Mouse (Mus musculus): Measurements from ENCODE around the gene Fut9. TPM values are rescaled to one million over a fixed set of nuclear protein-coding genes. Genes with fewer than 3 reads are reported as not detected.

The Fut9 gene
- 0.05 and 0.06 TPM in 2 replicates for polyA plus RNA-seq (2016; fragmentation: Nextera tagmentation; extraction: Ambion mirVana)

DNA sequence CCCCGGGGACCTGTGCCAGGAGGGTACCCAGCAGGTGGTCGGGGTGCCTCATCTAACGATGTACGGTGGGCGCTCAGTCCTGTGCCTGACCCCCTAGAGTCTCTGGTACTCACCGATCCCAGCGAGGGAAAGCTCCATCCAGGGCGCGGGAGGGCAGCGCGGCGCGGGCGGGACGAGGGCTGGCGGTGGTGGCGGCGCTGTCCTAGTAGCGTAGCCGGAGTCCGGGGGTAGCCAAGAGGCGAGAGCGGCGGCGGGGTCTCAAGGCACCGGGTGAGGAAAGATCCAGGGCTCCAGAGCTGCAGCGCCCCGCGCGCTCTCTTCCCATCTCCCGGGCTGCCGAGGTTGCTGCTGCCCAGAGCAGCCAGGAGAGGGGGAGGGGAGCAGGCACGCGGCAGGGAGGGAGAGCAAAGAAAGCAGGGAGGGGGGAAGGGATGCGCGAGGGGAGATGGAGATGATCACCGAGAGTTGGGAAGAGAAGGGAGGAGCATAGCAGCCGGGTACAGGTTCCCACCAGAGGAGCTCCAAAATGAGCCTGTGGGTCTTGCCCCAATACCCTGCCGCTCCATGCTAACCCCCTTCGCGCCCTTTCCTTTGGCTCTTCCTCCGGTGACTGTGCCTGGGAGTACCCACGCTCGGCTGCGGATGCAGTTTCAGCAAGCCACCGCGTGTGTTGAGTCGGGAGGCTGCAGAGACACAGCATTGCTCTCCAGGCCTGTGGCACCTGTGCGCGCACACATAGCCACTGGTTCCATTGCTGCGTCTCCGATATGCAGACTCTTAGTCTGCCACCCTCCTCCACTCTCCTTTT lies at the start of gene Fut9:
TSS of gene Fut9 (minus strand) at position 769 of the 808 bp plus-strand sequence.
- under 1% methylated on average over 43 of the region's 52 CpGs for WGBS
- Histone ChIP-seq H3K9me3 (no peaks in the 10 kb centered on the region), H3K27me3 (ENCODE audit: insufficient read depth, poor library complexity, severe bottlenecking) (peaks cover 11% of the 10 kb centered on the region), H3K4me3 (peak within 1 kb of the TSS; percentile 63), H3K36me3 (no peaks in the 10 kb centered on the region), H3K27ac (peak within 1 kb of the TSS; percentile 31; the same call in 1 of the 2 replicates), H3K4me1 (peaks cover 11% of the 10 kb centered on the region; the same call in 1 of the 2 replicates)
- DNase-seq (ENCODE audit: low spot score) = peak; percentile 75

DNA sequence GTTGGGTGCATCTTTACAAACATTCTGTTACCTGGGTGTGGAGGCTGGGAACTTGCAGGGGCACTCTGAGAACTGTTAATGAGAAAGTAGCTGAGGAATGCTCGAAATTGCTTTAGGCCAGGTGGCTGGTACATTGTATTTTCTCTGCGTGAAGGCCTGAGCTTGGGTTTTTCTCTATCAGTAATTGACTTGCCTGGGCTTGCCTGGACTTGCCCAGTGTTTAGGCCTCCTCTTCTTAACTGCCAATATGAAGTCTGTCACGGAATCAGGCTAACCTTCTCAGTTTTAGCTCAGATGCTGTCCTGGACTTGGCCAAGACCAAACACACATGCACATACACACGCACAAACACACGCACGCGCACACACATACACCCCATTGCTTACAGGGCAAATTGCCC lies 15.7 kb upstream of the Fut9 start:
- Histone ChIP-seq H3K36me3 (no peaks in the 10 kb centered on the region), H3K9me3 (no peaks in the 10 kb centered on the region), H3K27ac (no peak overlapping the region), H3K27me3 (ENCODE audit: insufficient read depth, poor library complexity, severe bottlenecking) (no peaks in the 10 kb centered on the region), H3K4me1 (no peaks in the 10 kb centered on the region), H3K4me3 (no peak overlapping the region)
- WGBS = 83% methylated on average over 7 of the region's 7 CpGs
- no peak for DNase-seq (ENCODE audit: low spot score)

DNA sequence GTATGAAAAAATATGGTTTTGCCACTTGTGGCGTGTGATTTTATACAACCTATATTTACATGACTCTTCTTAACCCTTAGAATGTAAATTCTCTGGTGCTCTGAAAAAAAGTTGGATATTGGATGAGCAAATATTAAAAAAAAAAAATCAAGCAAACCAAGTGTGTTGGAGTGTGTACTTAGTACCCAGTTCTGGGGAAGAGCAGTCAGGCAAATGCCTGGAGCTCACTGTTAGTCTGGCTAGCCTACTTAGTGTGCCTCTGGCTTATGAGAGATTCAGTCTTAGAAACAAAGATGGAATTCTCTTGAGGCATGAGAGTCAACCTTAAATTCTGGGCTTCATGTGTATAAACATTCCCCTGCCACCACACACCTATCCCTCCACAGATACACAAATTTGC lies 13.3 kb upstream of the Fut9 start:
- H3K9me3 ChIP-seq = no peaks in the 10 kb centered on the region
- no peaks in the 10 kb centered on the region for H3K4me1 ChIP-seq
- no peaks in the 10 kb centered on the region for H3K27me3 ChIP-seq (ENCODE audit: insufficient read depth, poor library complexity, severe bottlenecking)
- DNase-seq (ENCODE audit: low spot score) = no peak
- no peak overlapping the region for H3K27ac ChIP-seq
- 85% methylated on average over 1 of the region's 1 CpGs for WGBS
- H3K36me3 ChIP-seq = no peaks in the 10 kb centered on the region
- H3K4me3 ChIP-seq = no peak overlapping the region

DNA sequence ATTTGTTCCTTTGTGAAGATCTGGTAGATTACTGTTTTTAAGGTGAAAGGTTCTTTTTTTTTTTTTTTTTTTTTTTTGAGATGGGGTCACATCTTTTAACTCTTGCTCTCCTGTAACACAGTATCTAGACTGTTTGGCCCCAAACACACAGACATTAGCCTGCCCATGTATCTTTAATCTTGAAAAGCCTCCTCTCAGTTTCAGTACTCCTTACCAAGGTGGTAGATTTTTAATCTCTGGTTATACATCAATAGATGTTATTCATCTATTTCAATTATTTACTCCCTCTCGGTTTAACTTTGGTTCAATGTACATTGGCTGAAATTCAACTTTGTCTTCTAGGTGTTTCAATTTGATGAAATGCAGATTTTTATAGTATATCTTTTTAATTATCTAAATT lies 10.0 kb upstream of the Fut9 start:
- DNase-seq (ENCODE audit: low spot score) = no peak
- H3K36me3 ChIP-seq = no peaks in the 10 kb centered on the region
- H3K4me3 ChIP-seq = no peak overlapping the region
- WGBS = 84% methylated on average over 1 of the region's 1 CpGs
- H3K27ac ChIP-seq = no peak overlapping the region
- H3K27me3 ChIP-seq (ENCODE audit: insufficient read depth, poor library complexity, severe bottlenecking) = no peaks in the 10 kb centered on the region
- H3K9me3 ChIP-seq = no peaks in the 10 kb centered on the region
- H3K4me1 ChIP-seq = no peaks in the 10 kb centered on the region

DNA sequence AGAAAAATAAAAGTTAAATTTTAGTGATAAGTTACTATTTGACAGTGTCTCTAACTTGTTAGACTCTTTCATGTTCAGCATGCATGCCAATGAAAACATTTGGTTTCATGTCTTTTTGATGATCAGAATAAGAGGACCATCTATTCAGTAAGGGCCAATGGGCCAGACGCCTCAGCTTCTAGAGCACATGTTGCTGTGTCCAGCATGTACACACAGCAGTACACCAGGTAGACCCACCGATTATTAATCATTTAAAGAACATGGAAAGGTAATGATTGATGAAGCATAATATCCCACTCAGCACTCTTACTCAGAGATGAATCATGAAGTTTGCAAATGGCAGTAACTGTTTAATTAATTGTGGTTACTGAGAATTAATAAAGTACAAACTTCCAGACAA lies 1.7 kb upstream of the Fut9 start:
- H3K27ac ChIP-seq = no peak overlapping the region
- no peaks in the 10 kb centered on the region for H3K36me3 ChIP-seq
- H3K4me1 ChIP-seq = peaks cover 11% of the 10 kb centered on the region; the same call in 1 of the 2 replicates
- H3K4me3 ChIP-seq = no peak overlapping the region
- H3K9me3 ChIP-seq = no peaks in the 10 kb centered on the region
- peaks cover 11% of the 10 kb centered on the region for H3K27me3 ChIP-seq (ENCODE audit: insufficient read depth, poor library complexity, severe bottlenecking)
- WGBS = 80% methylated on average over 2 of the region's 2 CpGs
- no peak for DNase-seq (ENCODE audit: low spot score)

DNA sequence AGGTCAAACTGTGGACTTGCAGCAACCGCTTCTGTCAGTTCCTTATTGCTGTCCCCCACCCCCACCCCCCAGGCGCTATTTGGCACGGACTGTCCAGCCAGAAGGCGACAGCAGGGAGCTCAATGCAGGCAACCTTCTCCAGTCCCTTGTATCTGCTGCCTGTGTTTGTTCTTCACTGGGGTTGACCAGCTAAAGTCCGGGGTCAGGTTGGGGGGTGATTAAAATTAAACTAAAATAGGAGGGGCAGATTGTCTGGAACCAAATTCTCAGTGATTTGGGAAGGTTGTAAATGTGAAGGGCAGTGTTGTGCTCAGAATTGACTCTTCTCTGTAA lies 206 bp upstream of the Fut9 start:
- Histone ChIP-seq H3K4me3 (peak overlapping the region; percentile 63), H3K9me3 (no peaks in the 10 kb centered on the region), H3K36me3 (no peaks in the 10 kb centered on the region), H3K27me3 (ENCODE audit: insufficient read depth, poor library complexity, severe bottlenecking) (peaks cover 11% of the 10 kb centered on the region), H3K27ac (0 out of 2 replicates have a peak overlapping the region, but pooled peaks have one; percentile 31), H3K4me1 (peaks cover 11% of the 10 kb centered on the region; the same call in 1 of the 2 replicates)
- DNase-seq (ENCODE audit: low spot score) = no peak
- 5% methylated on average over 5 of the region's 5 CpGs for WGBS

DNA sequence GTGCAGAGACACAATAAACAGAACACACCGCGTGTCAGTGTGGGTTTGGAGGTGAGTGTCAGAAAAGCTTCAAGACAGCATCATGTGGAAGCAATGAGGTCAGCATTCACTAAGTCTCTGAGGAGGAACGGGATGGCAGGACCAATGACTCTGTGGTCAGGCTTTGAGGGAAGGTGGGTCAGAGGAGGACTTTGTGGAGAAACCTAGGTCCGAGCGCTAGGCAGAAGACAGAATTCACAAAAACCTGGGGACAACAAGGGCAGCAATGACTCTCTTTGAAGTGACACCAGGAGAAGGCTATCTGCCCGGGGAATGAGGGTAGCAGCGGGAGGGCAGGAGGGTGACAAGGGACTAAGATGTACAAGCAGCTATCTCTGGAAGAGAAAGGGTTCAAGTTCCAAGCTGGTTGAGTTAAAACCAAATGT lies 981 bp downstream of the Fut9 start:
- H3K27ac ChIP-seq = 0 out of 2 replicates have a peak overlapping the region, but pooled peaks have one; percentile 31
- no peak for DNase-seq (ENCODE audit: low spot score)
- H3K27me3 ChIP-seq (ENCODE audit: insufficient read depth, poor library complexity, severe bottlenecking) = peaks cover 11% of the 10 kb centered on the region
- WGBS = 1% methylated on average over 7 of the region's 7 CpGs
- no peaks in the 10 kb centered on the region for H3K9me3 ChIP-seq
- no peaks in the 10 kb centered on the region for H3K36me3 ChIP-seq
- H3K4me3 ChIP-seq = peak overlapping the region; percentile 63
- H3K4me1 ChIP-seq = peaks cover 11% of the 10 kb centered on the region; the same call in 1 of the 2 replicates

DNA sequence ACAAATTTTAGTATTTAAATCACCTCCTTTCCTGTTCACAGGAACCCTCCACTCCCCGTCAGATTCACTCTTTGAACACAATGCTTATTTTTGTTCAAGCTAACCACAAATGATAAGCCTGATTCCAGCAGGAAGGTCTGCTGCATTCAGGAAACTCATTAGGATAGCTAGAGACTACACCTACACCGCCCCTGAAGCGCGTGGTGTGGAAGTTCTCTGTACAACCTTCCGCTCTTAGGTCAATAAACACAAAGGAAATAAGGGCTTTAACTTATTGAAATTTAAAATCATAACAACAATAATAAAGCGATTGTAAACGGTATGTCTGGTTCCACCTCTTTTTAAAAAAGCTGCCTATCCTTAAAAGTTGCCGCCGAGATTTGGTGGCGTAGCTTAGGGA lies 1.6 kb downstream of the Fut9 start:
- WGBS = 23% methylated on average over 10 of the region's 10 CpGs
- peaks cover 11% of the 10 kb centered on the region for H3K27me3 ChIP-seq (ENCODE audit: insufficient read depth, poor library complexity, severe bottlenecking)

DNA sequence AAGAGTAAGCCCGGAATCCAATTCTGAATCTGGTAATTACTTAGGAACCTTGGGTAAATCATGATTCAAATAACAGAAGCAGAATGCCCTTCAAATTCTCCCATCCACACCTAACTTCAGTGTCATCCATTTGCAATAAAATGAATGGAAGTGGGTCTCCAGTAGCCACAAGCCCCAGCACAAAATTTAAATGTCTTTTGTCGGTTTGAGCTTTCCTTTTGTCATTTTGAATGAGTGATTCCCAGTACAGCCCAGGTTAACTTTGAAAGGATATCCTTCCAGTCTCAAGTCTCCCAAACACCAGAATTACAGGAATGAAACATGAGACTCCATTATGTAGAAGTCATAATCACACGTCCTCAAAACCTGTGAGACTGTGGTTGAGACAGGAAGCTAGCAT lies 3.9 kb downstream of the Fut9 start:
- H3K4me1 ChIP-seq = peaks cover 11% of the 10 kb centered on the region; the same call in 1 of the 2 replicates
- H3K36me3 ChIP-seq = no peaks in the 10 kb centered on the region
- H3K27ac ChIP-seq = no peak overlapping the region
- no peaks in the 10 kb centered on the region for H3K9me3 ChIP-seq
- peaks cover 11% of the 10 kb centered on the region for H3K27me3 ChIP-seq (ENCODE audit: insufficient read depth, poor library complexity, severe bottlenecking)
- WGBS = 55% methylated on average over 3 of the region's 3 CpGs
- H3K4me3 ChIP-seq = no peak overlapping the region
- DNase-seq (ENCODE audit: low spot score) = no peak

More for the DNA sequence above, 1.6 kb downstream of the Fut9 start:
- H3K9me3 ChIP-seq = no peaks in the 10 kb centered on the region
- H3K4me3 ChIP-seq = no peak overlapping the region
- H3K27ac ChIP-seq = no peak overlapping the region
- DNase-seq (ENCODE audit: low spot score) = no peak
- H3K36me3 ChIP-seq = no peaks in the 10 kb centered on the region
- peaks cover 11% of the 10 kb centered on the region; the same call in 1 of the 2 replicates for H3K4me1 ChIP-seq

DNA sequence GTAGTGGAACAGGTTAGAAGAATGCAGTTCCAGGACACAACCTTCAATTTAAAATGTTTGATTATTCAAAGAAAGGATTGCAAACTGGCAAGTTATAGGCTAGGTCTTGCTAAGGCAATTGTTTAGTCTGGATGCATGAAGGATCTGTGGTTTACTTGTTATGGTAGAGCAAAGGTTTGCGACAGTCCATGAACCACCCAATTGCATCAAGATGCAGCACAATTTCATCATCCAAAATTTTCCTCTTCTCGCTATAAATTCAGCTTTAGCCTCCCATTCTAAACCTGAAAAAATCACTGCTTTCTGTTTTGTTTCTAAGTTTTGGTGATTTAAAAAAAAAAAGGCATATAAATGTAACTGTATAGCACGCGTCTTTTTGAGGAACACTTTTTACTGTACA lies 14.8 kb downstream of the Fut9 start:
- no peaks in the 10 kb centered on the region for H3K36me3 ChIP-seq
- no peaks in the 10 kb centered on the region for H3K27me3 ChIP-seq (ENCODE audit: insufficient read depth, poor library complexity, severe bottlenecking)
- DNase-seq (ENCODE audit: low spot score) = no peak
- no peak overlapping the region for H3K27ac ChIP-seq
- 87% methylated on average over 4 of the region's 4 CpGs for WGBS
- no peaks in the 10 kb centered on the region for H3K9me3 ChIP-seq
- H3K4me1 ChIP-seq = no peaks in the 10 kb centered on the region
- no peak overlapping the region for H3K4me3 ChIP-seq

DNA sequence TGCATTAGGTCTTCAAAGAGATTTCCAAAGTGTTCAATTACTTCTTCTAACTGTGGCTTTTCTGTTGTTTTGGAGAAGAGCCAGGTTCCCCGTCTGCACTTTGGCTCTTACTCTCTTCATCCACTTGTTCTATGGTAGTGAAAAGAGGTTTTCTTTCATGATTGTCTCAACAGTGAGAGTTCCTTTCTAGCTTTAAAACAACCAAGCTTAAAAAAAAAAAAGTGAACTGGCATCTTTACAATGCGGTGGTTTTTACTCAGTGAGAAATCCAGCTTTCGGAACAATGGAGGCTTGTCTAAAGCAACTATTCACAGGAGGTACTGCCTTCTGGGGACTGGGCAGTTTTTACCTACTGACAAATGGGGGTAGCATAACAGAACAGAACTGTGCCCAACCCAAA lies 31.4 kb downstream of the Fut9 start:
- no peaks in the 10 kb centered on the region for H3K9me3 ChIP-seq
- no peaks in the 10 kb centered on the region for H3K27me3 ChIP-seq (ENCODE audit: insufficient read depth, poor library complexity, severe bottlenecking)
- WGBS = 74% methylated on average over 3 of the region's 3 CpGs
- no peaks in the 10 kb centered on the region for H3K4me1 ChIP-seq
- no peak for DNase-seq (ENCODE audit: low spot score)
- no peak overlapping the region for H3K4me3 ChIP-seq
- no peaks in the 10 kb centered on the region for H3K36me3 ChIP-seq
- H3K27ac ChIP-seq = no peak overlapping the region

DNA sequence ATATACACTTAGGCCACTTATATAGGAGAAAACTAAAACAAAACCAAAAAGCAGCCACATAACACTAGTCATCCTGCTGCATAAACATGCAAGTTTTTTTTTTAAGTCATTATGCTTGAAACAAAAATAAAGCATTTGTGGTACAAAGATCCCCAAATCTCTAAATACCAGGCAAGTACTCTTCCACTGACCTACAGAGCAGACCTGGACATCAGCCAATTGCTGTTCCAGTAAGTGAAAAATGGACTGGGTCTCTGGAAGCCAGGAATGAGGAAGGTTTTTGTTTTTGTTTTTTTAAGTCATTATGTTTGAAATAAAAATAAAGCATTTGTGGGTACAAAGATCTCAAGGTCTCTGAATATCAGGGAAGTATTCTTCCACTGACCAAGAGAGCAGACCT lies 37.0 kb downstream of the Fut9 start:
- DNase-seq (ENCODE audit: low spot score) = no peak
- H3K9me3 ChIP-seq = no peaks in the 10 kb centered on the region
- H3K4me1 ChIP-seq = no peaks in the 10 kb centered on the region
- no peaks in the 10 kb centered on the region for H3K27me3 ChIP-seq (ENCODE audit: insufficient read depth, poor library complexity, severe bottlenecking)
- H3K27ac ChIP-seq = no peak overlapping the region
- H3K4me3 ChIP-seq = no peak overlapping the region
- no peaks in the 10 kb centered on the region for H3K36me3 ChIP-seq

DNA sequence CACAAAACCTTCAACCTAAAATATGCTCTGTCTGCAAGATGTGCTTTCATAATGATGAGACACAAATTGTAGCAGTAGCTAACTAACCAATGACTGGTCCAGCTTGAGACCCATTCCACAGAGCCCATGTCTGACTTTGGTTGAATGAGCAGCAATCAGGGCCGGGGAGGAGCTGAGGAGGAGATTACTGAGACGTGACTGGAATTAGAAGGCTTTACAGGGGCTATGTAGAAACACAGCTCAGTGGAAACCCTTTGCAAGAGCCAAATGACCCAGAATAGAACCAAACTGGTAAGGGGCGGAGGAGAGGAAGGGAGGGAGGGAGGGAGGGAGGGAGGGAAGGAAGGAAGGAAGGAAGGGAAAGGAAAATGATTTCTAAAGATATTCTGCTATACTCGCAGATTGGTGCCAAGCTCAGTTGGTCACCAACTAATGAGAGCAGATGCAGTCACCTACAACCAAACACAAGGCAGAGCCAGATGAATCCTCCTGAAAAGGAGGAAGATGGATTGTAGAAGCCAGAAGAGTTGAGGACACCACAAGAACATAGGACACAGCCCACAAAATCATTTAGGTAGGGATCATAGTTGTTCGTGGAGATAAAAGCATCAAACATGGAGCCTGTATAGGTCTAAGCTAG lies 42.0 kb downstream of the Fut9 start:
- no peak overlapping the region for H3K4me3 ChIP-seq
- no peak overlapping the region for H3K27ac ChIP-seq
- H3K9me3 ChIP-seq = no peaks in the 10 kb centered on the region
- no peaks in the 10 kb centered on the region for H3K27me3 ChIP-seq (ENCODE audit: insufficient read depth, poor library complexity, severe bottlenecking)
- no peak for DNase-seq (ENCODE audit: low spot score)
- H3K4me1 ChIP-seq = no peaks in the 10 kb centered on the region
- no peaks in the 10 kb centered on the region for H3K36me3 ChIP-seq
- WGBS = 79% methylated on average over 4 of the region's 5 CpGs

Data from heart, embryonic 10.5 days (tissue).